Mouse (Mus musculus) cortical plate, adult 2 months (tissue): ENCODE data around the gene Alg9.

Experiments used
- CTCF ChIP-seq: fragments of 200-500 bp; IDR thresholded peaks from 2 replicates; pipeline ENCODE4 v1.5.1; 2011; ENCODE audit warnings: mild to moderate bottlenecking, control low read depth, low read length; ENCODE audit not compliant: insufficient read depth; ENCODE audit errors: extremely low read depth
- POLR2A ChIP-seq: fragments of 200-500 bp; IDR thresholded peaks from 2 replicates; pipeline ENCODE4 v1.6.1; 2011; ENCODE audit warnings: mild to moderate bottlenecking, low read length, control low read depth; ENCODE audit not compliant: insufficient read depth; ENCODE audit errors: extremely low read depth

DNA sequence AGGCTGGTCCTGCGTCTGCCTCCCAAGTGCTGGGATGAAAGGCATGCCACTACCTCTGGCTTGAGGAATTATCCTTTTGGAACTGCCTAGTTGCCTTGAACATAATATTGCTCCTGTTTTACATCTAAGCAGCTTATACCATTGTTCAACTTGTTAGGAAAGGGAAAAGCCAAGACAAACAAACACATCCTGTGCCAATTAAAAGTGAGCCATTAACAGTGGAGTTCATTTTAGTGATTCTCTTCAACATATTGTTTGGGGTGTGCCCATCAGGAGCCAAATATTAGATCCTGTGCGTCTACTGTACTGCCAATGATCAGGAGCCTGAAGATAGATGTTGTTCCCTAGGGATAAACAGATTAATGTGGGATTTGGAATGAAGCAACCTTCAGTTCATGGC is 107.4 kb downstream of the Alg9 start:
- TF ChIP-seq POLR2A (no peak), CTCF (no peak)
